Mouse (Mus musculus) heart, embryonic 11.5 days (tissue): ENCODE measurements around the gene Bysl. TPM values are rescaled to one million over a fixed set of nuclear protein-coding genes. Genes with fewer than 3 reads are reported as not detected.
A peak's percentile ranks its signal among the peaks of the same experiment; 100 is the strongest.

ENCODE experiments used
- ATAC-seq: fragments of 200-750 bp; cut with Nextera tagmentation; replicated peaks from 2 replicates; pipeline ENCODE4 v1.8.0; 2017; ENCODE audit warnings: moderate library complexity; ENCODE audit not compliant: insufficient number of reproducible peaks, low FRiP score, low TSS enrichment
- H3K27ac ChIP-seq: fragments of 300-500 bp; sonication (generic); 2 replicates; pipeline ENCODE4 v1.5.1; 2014; ENCODE audit warnings: mild to moderate bottlenecking, low read depth, low read length
- H3K27me3 ChIP-seq: fragments of 300-500 bp; sonication (generic); 2 replicates; pipeline ENCODE4 v1.6.1; 2014; ENCODE audit warnings: mild to moderate bottlenecking, low read length, mixed read lengths; ENCODE audit not compliant: control insufficient read depth, insufficient read depth
- H3K36me3 ChIP-seq: fragments of 300-500 bp; sonication (generic); 2 replicates; pipeline ENCODE4 v1.6.1; 2014; ENCODE audit warnings: mild to moderate bottlenecking, low read length, moderate library complexity, mixed read lengths; ENCODE audit not compliant: control insufficient read depth, insufficient read depth
- H3K4me1 ChIP-seq: fragments of 300-500 bp; sonication (generic); 2 replicates; pipeline ENCODE4 v1.6.1; 2014; ENCODE audit warnings: low read length; ENCODE audit not compliant: control insufficient read depth, insufficient read depth
- H3K4me2 ChIP-seq: fragments of 300-500 bp; sonication (generic); 2 replicates; pipeline ENCODE4 v1.6.1; 2014; ENCODE audit warnings: mild to moderate bottlenecking, moderate library complexity
- H3K4me3 ChIP-seq: fragments of 300-500 bp; sonication (generic); 2 replicates; pipeline ENCODE4 v1.5.1; 2014; ENCODE audit warnings: low read depth, low read length
- H3K9ac ChIP-seq: fragments of 300-500 bp; sonication (generic); 2 replicates; pipeline ENCODE4 v1.6.1; 2014; ENCODE audit warnings: mild to moderate bottlenecking, low read depth, low read length, moderate library complexity
- H3K9me3 ChIP-seq: fragments of 300-500 bp; sonication (generic); replicated peaks from 2 replicates; pipeline ENCODE4 v1.6.1; 2016; ENCODE audit warnings: low read length; ENCODE audit not compliant: control insufficient read depth
- WGBS: fragments of 180-500 bp; shearing (Covaris S2); extraction: QIAGEN DNeasy Blood & Tissue Kit; methylation state at CpG from one replicate; pipeline ENCODE4 v1.1.7; 2014; ENCODE audit not compliant: insufficient replicate concordance; 5-methylcytosine and 5-hydroxymethylcytosine counted together
- polyA plus RNA-seq: library from polyadenylated mRNA; unstranded; fragments of >200 nt; fragmentation: Nextera tagmentation; extraction: Ambion mirVana; gene quantifications from 2 replicates; pipeline ENCODE4 v1.2.1, GENCODE M21; 2014

Bysl gene
- polyA plus RNA-seq, 1 experiment from 2014 or later = 26.8 TPM

DNA sequence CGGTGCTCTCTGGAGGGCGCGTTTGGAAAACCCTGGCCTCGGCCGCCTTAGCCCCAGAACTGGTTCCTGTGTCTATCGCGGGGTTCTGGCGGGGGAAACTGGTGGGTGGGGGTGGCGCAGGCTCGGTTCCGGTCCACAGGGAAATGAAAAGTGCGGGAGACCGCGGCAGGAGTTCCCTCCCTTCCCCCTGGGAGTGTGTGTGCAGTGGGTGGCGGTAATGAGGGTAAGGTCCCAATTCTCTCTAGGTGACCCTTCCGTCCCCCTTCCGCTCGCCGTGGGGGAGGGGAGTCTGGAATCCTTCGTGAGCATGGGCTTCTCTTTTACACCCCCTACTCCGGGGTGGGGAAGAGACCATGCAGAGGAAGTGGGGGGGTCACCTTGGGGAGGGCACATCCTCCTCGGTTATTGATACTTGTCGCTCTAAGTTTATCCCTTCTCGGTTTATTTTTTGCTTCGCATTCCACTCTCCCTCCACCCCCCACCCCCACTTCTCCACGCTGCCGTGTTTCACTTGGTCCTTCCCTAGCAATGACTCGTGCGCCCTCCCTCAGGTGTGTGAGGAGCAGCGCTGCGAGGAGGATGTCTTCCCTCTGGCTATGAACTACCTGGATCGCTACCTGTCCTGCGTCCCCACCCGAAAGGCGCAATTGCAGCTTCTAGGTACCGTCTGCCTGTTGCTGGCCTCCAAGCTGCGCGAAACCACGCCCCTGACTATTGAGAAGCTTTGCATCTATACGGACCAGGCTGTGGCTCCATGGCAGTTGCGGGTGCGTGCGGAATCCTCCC is 16.9 kb downstream of the Bysl start:
- WGBS = under 1% methylated on average over 37 of the region's 43 CpGs

DNA sequence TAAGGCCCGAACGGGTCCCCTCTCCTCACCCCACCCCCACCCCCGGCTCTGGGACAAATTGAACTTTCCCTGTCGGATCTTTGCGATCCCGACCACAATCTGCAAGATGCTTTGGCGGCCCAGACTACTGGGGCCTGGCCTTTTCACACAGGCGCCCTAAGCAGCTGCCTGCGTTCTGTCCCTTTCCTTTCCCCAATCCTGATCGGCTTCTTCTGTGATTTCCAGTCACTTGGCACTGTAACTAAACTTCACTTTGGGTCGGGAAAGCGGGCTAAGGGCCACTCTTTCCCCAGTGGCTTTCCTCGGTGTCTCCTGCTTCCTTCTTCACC is 17.5 kb downstream of the Bysl start:
- H3K4me1 ChIP-seq = peaks cover 38% of the 10 kb centered on the region
- peak overlapping the region; percentile 93 for H3K4me3 ChIP-seq
- WGBS = 2% methylated on average over 13 of the region's 13 CpGs
- peak overlapping the region; percentile 97 for H3K9ac ChIP-seq
- H3K9me3 ChIP-seq = no peaks in the 10 kb centered on the region
- peak overlapping the region; percentile 96 for H3K4me2 ChIP-seq
- H3K27me3 ChIP-seq = no peaks in the 10 kb centered on the region
- peak overlapping the region; percentile 97 for H3K27ac ChIP-seq
- H3K36me3 ChIP-seq = peaks cover 11% of the 10 kb centered on the region
- ATAC-seq = no peak

More for the DNA sequence above, 16.9 kb downstream of the Bysl start:
- H3K4me2 ChIP-seq = peak overlapping the region; percentile 96
- no peak for ATAC-seq
- H3K36me3 ChIP-seq = peaks cover 11% of the 10 kb centered on the region
- no peaks in the 10 kb centered on the region for H3K9me3 ChIP-seq
- no peaks in the 10 kb centered on the region for H3K27me3 ChIP-seq
- H3K4me3 ChIP-seq = peak overlapping the region; percentile 93
- peak overlapping the region; percentile 97 for H3K27ac ChIP-seq
- peak overlapping the region; percentile 97 for H3K9ac ChIP-seq
- peaks cover 38% of the 10 kb centered on the region for H3K4me1 ChIP-seq

DNA sequence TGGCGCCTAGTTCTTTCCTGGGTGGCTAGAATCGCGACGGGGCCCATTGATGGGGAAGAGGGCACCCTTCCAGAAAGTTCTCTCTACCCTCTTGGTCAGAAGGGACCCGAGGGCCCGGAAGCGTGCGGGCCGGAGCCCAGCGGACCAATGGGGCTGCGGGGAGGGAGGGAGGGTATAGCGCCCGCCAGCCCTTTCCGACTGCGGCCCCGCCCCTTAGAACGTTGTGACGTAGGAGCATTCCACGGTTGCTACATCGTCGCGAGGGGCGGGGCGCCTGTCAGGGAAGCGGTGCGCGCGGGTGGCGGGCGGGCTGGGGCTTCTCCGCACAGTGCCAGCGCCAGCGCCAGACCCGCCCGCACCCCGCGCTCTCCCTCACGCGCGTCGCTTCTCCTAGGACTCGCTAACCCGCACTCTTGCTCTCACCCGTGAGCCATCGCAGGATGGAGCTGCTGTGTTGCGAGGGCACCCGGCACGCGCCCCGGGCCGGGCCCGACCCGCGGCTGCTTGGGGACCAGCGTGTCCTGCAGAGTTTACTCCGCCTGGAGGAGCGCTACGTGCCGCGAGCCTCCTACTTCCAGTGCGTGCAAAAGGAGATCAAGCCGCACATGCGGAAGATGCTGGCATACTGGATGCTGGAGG is 18.0 kb downstream of the Bysl start:
- under 1% methylated on average over 56 of the region's 63 CpGs for WGBS
- ATAC-seq = peak; percentile 81
- H3K36me3 ChIP-seq = peaks cover 8% of the 10 kb centered on the region; the same call in 1 of the 2 replicates
- H3K27ac ChIP-seq = peak overlapping the region; percentile 97
- peak overlapping the region; percentile 93 for H3K4me3 ChIP-seq
- H3K9me3 ChIP-seq = no peaks in the 10 kb centered on the region
- H3K4me1 ChIP-seq = peaks cover 34% of the 10 kb centered on the region
- peak overlapping the region; percentile 96 for H3K4me2 ChIP-seq
- peak overlapping the region; percentile 97 for H3K9ac ChIP-seq
- no peaks in the 10 kb centered on the region for H3K27me3 ChIP-seq

DNA sequence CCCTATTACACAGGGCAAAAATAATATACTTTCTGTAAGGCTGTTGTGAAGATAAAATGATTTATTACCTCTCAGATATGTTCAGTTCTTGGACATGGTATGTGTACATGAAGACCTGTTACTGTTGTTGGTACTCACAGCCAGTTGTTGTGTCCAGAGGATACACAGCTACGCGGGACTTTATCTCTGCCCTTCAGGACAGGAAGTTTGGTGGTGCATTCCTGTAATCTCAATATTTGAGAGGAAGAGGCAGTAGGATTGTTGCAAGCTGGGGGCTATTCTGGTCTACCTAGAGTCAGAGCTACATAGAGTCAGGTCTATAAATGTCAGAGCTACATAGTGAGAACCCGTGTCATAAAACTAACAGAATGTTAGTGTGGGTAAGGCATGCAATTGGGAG is 20.2 kb downstream of the Bysl start:
- ATAC-seq = no peak
- Histone ChIP-seq H3K4me3 (no peak overlapping the region), H3K4me2 (no peak overlapping the region), H3K27ac (no peak overlapping the region), H3K36me3 (0 out of 2 replicates have a peak, but pooled peaks cover 2% of the 10 kb centered on the region), H3K9me3 (no peaks in the 10 kb centered on the region), H3K4me1 (peaks cover 13% of the 10 kb centered on the region; the same call in 1 of the 2 replicates), H3K27me3 (no peaks in the 10 kb centered on the region), H3K9ac (no peak overlapping the region)
- WGBS = 56% methylated on average over 3 of the region's 3 CpGs

DNA sequence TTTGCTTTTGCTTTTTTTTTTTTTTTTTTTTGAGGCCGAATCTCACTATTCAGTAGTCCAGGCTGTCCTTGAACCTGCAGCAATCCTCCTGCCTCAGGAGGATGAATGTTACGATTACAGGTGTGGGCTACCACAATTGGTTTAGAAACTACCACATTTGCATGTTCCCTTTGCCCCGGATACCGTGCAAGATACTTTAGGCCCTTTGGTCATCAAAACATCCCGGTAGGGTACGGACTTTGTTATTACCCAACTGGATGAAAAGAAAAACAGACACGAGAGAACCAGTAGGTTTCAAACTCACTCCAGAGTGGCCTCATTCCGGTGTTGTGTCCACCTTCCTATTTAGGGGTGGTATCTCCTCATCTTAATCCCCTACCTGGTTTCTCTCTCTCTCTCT is 22.8 kb downstream of the Bysl start:
- 79% methylated on average over 8 of the region's 8 CpGs for WGBS
- Histone ChIP-seq H3K9me3 (no peaks in the 10 kb centered on the region), H3K4me2 (no peak overlapping the region), H3K4me3 (no peak overlapping the region), H3K27ac (no peak overlapping the region), H3K27me3 (no peaks in the 10 kb centered on the region), H3K9ac (no peak overlapping the region), H3K4me1 (peaks cover 12% of the 10 kb centered on the region; the same call in 1 of the 2 replicates), H3K36me3 (no peaks in the 10 kb centered on the region)
- no peak for ATAC-seq

DNA sequence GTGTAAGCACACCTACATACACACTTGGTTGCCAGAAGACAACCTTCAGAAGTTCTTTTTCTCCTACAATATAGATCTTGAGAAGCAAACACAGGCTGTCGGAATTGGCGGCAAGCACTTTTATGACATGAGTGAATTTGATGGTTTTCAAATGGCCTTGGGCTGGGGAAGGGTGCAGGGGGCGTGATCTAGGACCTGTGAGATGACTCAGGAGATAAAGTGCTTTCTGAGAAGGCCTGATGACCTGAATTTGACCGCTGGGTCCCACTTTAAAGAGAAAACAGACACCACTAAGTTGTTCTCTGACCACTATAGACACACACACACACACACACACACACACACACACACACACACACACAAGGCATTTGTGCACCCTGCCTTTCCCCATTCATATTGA is 30.3 kb downstream of the Bysl start:
- Histone ChIP-seq H3K27me3 (no peaks in the 10 kb centered on the region), H3K27ac (no peak overlapping the region), H3K9ac (no peak overlapping the region), H3K9me3 (no peaks in the 10 kb centered on the region), H3K4me1 (no peaks in the 10 kb centered on the region), H3K4me2 (no peak overlapping the region), H3K4me3 (no peak overlapping the region), H3K36me3 (no peaks in the 10 kb centered on the region)
- 86% methylated on average over 4 of the region's 4 CpGs for WGBS
- ATAC-seq = no peak

DNA sequence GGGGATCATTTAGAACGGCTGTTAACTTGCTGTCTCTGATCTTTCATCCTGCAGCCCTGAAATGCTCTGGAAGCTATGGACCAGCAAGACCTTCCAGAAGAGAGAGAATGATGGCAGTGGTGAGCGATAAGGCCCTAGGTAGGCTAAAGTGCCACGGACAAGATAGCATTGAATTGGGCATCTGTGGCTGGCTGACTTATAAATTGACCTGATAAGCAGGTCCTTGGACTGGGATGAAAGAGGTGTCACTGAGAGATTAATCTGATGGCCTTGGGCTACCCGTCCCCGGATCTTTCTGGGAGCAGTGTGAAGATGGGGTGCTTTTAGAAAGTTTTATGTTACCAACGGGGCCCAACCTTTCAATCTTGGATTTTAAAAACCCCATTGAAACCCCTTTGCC is 32.6 kb downstream of the Bysl start:
- H3K4me3 ChIP-seq = no peak overlapping the region
- H3K4me2 ChIP-seq = no peak overlapping the region
- ATAC-seq = no peak
- H3K36me3 ChIP-seq = no peaks in the 10 kb centered on the region
- no peak overlapping the region for H3K9ac ChIP-seq
- no peak overlapping the region for H3K27ac ChIP-seq
- no peaks in the 10 kb centered on the region for H3K4me1 ChIP-seq
- no peaks in the 10 kb centered on the region for H3K27me3 ChIP-seq
- WGBS = 71% methylated on average over 6 of the region's 6 CpGs
- no peaks in the 10 kb centered on the region for H3K9me3 ChIP-seq

DNA sequence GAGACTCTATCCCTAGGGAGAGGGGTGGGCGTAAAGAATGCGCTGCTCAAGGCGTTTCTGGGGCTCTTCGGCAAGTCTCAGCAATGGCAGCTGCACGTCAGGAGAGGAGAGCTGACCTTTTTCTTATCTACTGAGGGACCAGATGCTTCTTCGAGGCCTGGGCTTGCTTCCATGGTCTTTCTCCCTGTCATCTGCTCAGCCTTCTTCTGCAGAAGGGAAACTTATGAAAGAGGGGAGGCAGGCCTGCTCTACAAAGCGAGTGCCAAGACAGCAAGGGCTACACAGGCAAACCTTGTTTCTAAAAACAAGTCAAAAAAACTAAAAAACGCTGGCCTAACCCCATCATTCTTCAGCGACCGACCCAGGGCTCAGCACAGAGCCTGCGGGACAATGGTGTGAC is 36.5 kb downstream of the Bysl start:
- ATAC-seq = no peak
- H3K27me3 ChIP-seq = no peaks in the 10 kb centered on the region
- no peak overlapping the region for H3K4me2 ChIP-seq
- no peak overlapping the region for H3K4me3 ChIP-seq
- WGBS = 48% methylated on average over 11 of the region's 11 CpGs
- H3K9ac ChIP-seq = no peak overlapping the region
- no peak overlapping the region for H3K27ac ChIP-seq
- no peaks in the 10 kb centered on the region for H3K9me3 ChIP-seq
- H3K36me3 ChIP-seq = no peaks in the 10 kb centered on the region
- no peaks in the 10 kb centered on the region for H3K4me1 ChIP-seq
